In genomic region chr2:118901175-118902031, GRCm38 (mm10) we compare ENCODE assay signal across 8 mouse cellular contexts. TPM values are rescaled to one million over a fixed set of nuclear protein-coding genes. Genes with fewer than 3 reads are reported as not detected.
A peak's percentile ranks its signal among the peaks of the same experiment; 100 is the strongest.
DNase-seq lines count a peak whose midpoint lies in the region; ATAC-seq and TF ChIP-seq lines count a peak whose summit lies in the region.

No protein-coding gene starts in this region.

- peak; percentile 67; the same call in 1 of the 2 replicates for TF ChIP-seq POLR2A in bone marrow, adult 2 months (IDR thresholded peaks at IDR 0.05; ENCODE audit: borderline replicate concordance, control insufficient read depth, low read depth, low read length)

- TF ChIP-seq CTCF in bone marrow, adult 2 months (IDR thresholded peaks at IDR 0.05; ENCODE audit: control insufficient read depth, insufficient read depth, low read length): no peak

- H3K4me1 ChIP-seq in bone marrow, adult 2 months (ENCODE audit: control insufficient read depth, insufficient read depth, low read length): peaks cover 4% of the 10 kb centered on the region; the same call in 1 of the 2 replicates
- H3K4me1 ChIP-seq in embryonic facial prominence, embryonic 15.5 days: peaks cover 46% of the 10 kb centered on the region
- peaks cover 51% of the 10 kb centered on the region for H3K4me1 ChIP-seq in limb, embryonic 15.5 days

- H3K4me2 ChIP-seq in embryonic facial prominence, embryonic 15.5 days (replicated peaks): peak overlapping the region; percentile 99
- H3K4me2 ChIP-seq in limb, embryonic 15.5 days: peak overlapping the region; percentile 98

- peak; percentile 94 for ATAC-seq in embryonic facial prominence, embryonic 15.5 days (ENCODE audit: insufficient number of reproducible peaks, low FRiP score, low TSS enrichment, low read depth)
- peak; percentile 93 for ATAC-seq in limb, embryonic 15.5 days (ENCODE audit: insufficient number of reproducible peaks, low FRiP score, low TSS enrichment, low read depth)

- no peaks in the 10 kb centered on the region for H3K36me3 ChIP-seq in embryonic facial prominence, embryonic 15.5 days
- no peaks in the 10 kb centered on the region for H3K36me3 ChIP-seq in limb, embryonic 15.5 days

- peak; percentile 94 for DNase-seq in 416B (ENCODE audit: low read depth)
- peak; percentile 96 for DNase-seq in heart, adult 8-10 months (ENCODE audit: low spot score)
- DNase-seq in kidney, adult 9 months: peak; percentile 97
- peak; percentile 77 to 84 for DNase-seq in monocyte, adult 2 months (ENCODE audit: low read depth in 1 of 2, low spot score in 2 of 2)
- peak; percentile 97 to 98 for DNase-seq in spleen, postnatal 36 days (ENCODE audit: low spot score in 2 of 2)

- peak overlapping the region; percentile 74 for H3K9ac ChIP-seq in embryonic facial prominence, embryonic 15.5 days
- H3K9ac ChIP-seq in limb, embryonic 15.5 days: peak overlapping the region; percentile 81

- peak overlapping the region; percentile 77 for H3K27ac ChIP-seq in bone marrow, adult 2 months (ENCODE audit: control insufficient read depth, insufficient read depth, low read depth, low read length, poor library complexity)
- peak overlapping the region; percentile 80 for H3K27ac ChIP-seq in embryonic facial prominence, embryonic 15.5 days (replicated peaks)
- peak overlapping the region; percentile 76 for H3K27ac ChIP-seq in limb, embryonic 15.5 days

- peak overlapping the region; percentile 85 for H3K4me3 ChIP-seq in bone marrow, adult 2 months (replicated peaks; ENCODE audit: control insufficient read depth, low read depth, low read length)
- H3K4me3 ChIP-seq in embryonic facial prominence, embryonic 15.5 days (replicated peaks): peak overlapping the region; percentile 88
- peak overlapping the region; percentile 91 for H3K4me3 ChIP-seq in limb, embryonic 15.5 days

- H3K9me3 ChIP-seq in embryonic facial prominence, embryonic 15.5 days (replicated peaks): no peaks in the 10 kb centered on the region
- no peaks in the 10 kb centered on the region for H3K9me3 ChIP-seq in limb, embryonic 15.5 days

- WGBS in bone marrow, adult 2 months: 1% methylated on average over 116 of the region's 120 CpGs
- WGBS in embryonic facial prominence, embryonic 15.5 days: under 1% methylated on average over 94 of the region's 120 CpGs
- WGBS in limb, embryonic 15.5 days: under 1% methylated on average over 109 of the region's 120 CpGs

- peaks cover 42% of the 10 kb centered on the region for H3K27me3 ChIP-seq in embryonic facial prominence, embryonic 15.5 days
- peaks cover 55% of the 10 kb centered on the region for H3K27me3 ChIP-seq in limb, embryonic 15.5 days

RNA-seq across cellular contexts. Expression of gene Bahd1, which starts 1.2 kb away (rescaled TPM):
- polyA plus RNA-seq in bone marrow, adult 2 months (2011; ENCODE audit: insufficient read depth, insufficient read length, low replicate concordance, missing spikeins): 6.6 and 8.7 TPM in 2 replicates
- polyA plus RNA-seq in embryonic facial prominence, embryonic 15.5 days (2015; fragmentation: Nextera tagmentation; extraction: Ambion mirVana): 5.9 and 7.0 TPM in 2 replicates
- 10 to 100 TPM; 14.0 to 21.2 (median 15.9) TPM for total RNA-seq in heart, adult 8-10 months (2022)
- polyA plus RNA-seq in limb, embryonic 15.5 days (2015; fragmentation: Nextera tagmentation; extraction: Ambion mirVana): 5.7 and 6.4 TPM in 2 replicates

RNA-seq across cellular contexts. Expression of gene Chst14, which starts 24.9 kb away (rescaled TPM):
- 1.1 and 2.3 TPM in 2 replicates for polyA plus RNA-seq in bone marrow, adult 2 months (2011; ENCODE audit: insufficient read depth, insufficient read length, low replicate concordance, missing spikeins)
- 49.0 and 50.4 TPM in 2 replicates for polyA plus RNA-seq in embryonic facial prominence, embryonic 15.5 days (2015; fragmentation: Nextera tagmentation; extraction: Ambion mirVana)
- 1 to 10 TPM; 5.7 to 9.2 (median 8.4) TPM for total RNA-seq in heart, adult 8-10 months (2022)
- 41.2 and 47.0 TPM in 2 replicates for polyA plus RNA-seq in limb, embryonic 15.5 days (2015; fragmentation: Nextera tagmentation; extraction: Ambion mirVana)

RNA-seq across cellular contexts. Expression of gene Ivd, which starts 39.6 kb away (rescaled TPM):
- 16.0 and 19.9 TPM in 2 replicates for polyA plus RNA-seq in bone marrow, adult 2 months (2011; ENCODE audit: insufficient read depth, insufficient read length, low replicate concordance, missing spikeins)
- 65.9 and 69.2 TPM in 2 replicates for polyA plus RNA-seq in embryonic facial prominence, embryonic 15.5 days (2015; fragmentation: Nextera tagmentation; extraction: Ambion mirVana)
- total RNA-seq in heart, adult 8-10 months (2022): 100 to 1,000 TPM; 383 to 490 (median 481) TPM
- polyA plus RNA-seq in limb, embryonic 15.5 days (2015; fragmentation: Nextera tagmentation; extraction: Ambion mirVana): 66.7 and 70.7 TPM in 2 replicates

Comparison
In these comparisons a context has a peak if more than half of its experiments do, and no peak if none do; other contexts are left out.
1. Peak in every context shown above with its lines: DNase-seq, ATAC-seq, H3K4me3 ChIP-seq and H3K27ac ChIP-seq.
2. RNA of gene Chst14, which starts 24.9 kb away (polyA plus RNA-seq): 49.0 to 50.4 TPM in embryonic facial prominence, embryonic 15.5 days and 41.2 to 47.0 TPM in limb, embryonic 15.5 days; 1.1 to 2.3 TPM in bone marrow, adult 2 months; every median in the first group is over 10 times any median in the second.